Mouse (Mus musculus) urinary bladder, postnatal 10 days (tissue): ENCODE measurements around the gene H2afb2.

Source experiments
- DNase-seq: peaks from one replicate; pipeline ENCODE4 v3.0.0; 2022; ENCODE audit warnings: low spot score

Gene H2afb2

GRCm38 (mm10) chrX:116680878-116681277 lies at the start of gene H2afb2:
Gene H2afb2, plus strand, starts transcription at chrX:116681178.
- DNase-seq = no peak
